Mouse (Mus musculus) lung, embryonic 15.5 days (tissue): ENCODE measurements around the gene Ube2c. TPM values are rescaled to one million over a fixed set of nuclear protein-coding genes. Genes with fewer than 3 reads are reported as not detected.
"Not testable (repeated sequence)": the region's sequence is repeated elsewhere in the genome, so short reads cannot be mapped to it uniquely, and the experiment has no call there.

Experiments used
- ATAC-seq: fragments of 200-750 bp; cut with Nextera tagmentation; 2 replicates; pipeline ENCODE4 v1.8.0; 2017; ENCODE audit warnings: moderate number of reproducible peaks, borderline replicate concordance; ENCODE audit not compliant: low FRiP score, low TSS enrichment; ENCODE audit errors: extremely low read depth
- H3K27ac ChIP-seq: fragments of 300-500 bp; sonication (generic); 2 replicates; pipeline ENCODE4 v1.5.1; 2015; ENCODE audit warnings: moderate library complexity, mild to moderate bottlenecking, inconsistent platforms
- H3K27me3 ChIP-seq: fragments of 300-500 bp; sonication (generic); 2 replicates; pipeline ENCODE4 v1.6.1; 2015; ENCODE audit warnings: inconsistent platforms
- H3K36me3 ChIP-seq: fragments of 300-500 bp; sonication (generic); 2 replicates; pipeline ENCODE4 v1.6.1; 2015; ENCODE audit warnings: inconsistent platforms
- H3K4me1 ChIP-seq: fragments of 300-500 bp; sonication (generic); 2 replicates; pipeline ENCODE4 v1.6.1; 2015; ENCODE audit warnings: inconsistent platforms
- H3K4me2 ChIP-seq: fragments of 300-500 bp; sonication (generic); 2 replicates; pipeline ENCODE4 v1.6.1; 2015; ENCODE audit warnings: inconsistent platforms, mild to moderate bottlenecking, moderate library complexity
- H3K4me3 ChIP-seq: fragments of 300-500 bp; sonication (generic); 2 replicates; pipeline ENCODE4 v1.5.1; 2015; ENCODE audit warnings: mild to moderate bottlenecking, inconsistent platforms
- H3K9ac ChIP-seq: fragments of 300-500 bp; sonication (generic); 2 replicates; pipeline ENCODE4 v1.6.1; 2015; ENCODE audit warnings: inconsistent platforms
- H3K9me3 ChIP-seq: fragments of 300-500 bp; sonication (generic); 2 replicates; pipeline ENCODE4 v1.6.1; 2016; ENCODE audit warnings: inconsistent platforms
- WGBS: fragments of 180-500 bp; shearing (Covaris S2); methylation state at CpG from one replicate; pipeline ENCODE4 v1.1.7; 2015; 5-methylcytosine and 5-hydroxymethylcytosine counted together
- polyA plus RNA-seq: library from polyadenylated mRNA; unstranded; fragments of >200 nt; fragmentation: Nextera tagmentation; extraction: Ambion mirVana; gene quantifications from 2 replicates; pipeline ENCODE4 v1.2.1, GENCODE M21; 2015

The Ube2c gene
- polyA plus RNA-seq, 1 experiment from 2014 or later = 590 TPM

DNA sequence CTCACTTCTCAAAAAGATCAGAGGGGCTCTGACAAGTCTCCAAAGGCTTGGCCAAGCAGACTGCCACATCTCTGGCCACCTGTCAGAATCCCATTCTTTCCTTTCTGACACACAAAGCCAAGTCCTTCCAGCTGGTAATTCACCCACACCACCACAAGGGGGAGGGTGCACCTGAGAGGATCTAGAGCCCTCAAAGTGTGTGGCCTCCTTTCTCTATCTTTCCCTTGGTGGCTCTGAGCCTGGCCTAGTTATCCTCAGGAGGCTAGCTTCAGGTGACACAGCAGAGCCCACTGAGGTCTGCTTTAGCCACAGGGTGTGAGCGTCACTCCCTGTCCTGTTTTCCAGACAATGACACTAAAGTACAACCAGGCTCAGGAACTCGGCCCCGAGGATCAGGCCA is 23.5 kb downstream of the Ube2c start:
- ATAC-seq = no peak
- H3K4me1 ChIP-seq = peaks cover 9% of the 10 kb centered on the region; the same call in 1 of the 2 replicates
- no peaks in the 10 kb centered on the region for H3K27me3 ChIP-seq
- 67% methylated on average over 3 of the region's 3 CpGs for WGBS
- H3K27ac ChIP-seq = no peak overlapping the region
- no peak overlapping the region for H3K4me3 ChIP-seq
- no peak overlapping the region for H3K9ac ChIP-seq
- H3K4me2 ChIP-seq = no peak overlapping the region
- no peaks in the 10 kb centered on the region for H3K9me3 ChIP-seq
- peaks cover 50% of the 10 kb centered on the region for H3K36me3 ChIP-seq

DNA sequence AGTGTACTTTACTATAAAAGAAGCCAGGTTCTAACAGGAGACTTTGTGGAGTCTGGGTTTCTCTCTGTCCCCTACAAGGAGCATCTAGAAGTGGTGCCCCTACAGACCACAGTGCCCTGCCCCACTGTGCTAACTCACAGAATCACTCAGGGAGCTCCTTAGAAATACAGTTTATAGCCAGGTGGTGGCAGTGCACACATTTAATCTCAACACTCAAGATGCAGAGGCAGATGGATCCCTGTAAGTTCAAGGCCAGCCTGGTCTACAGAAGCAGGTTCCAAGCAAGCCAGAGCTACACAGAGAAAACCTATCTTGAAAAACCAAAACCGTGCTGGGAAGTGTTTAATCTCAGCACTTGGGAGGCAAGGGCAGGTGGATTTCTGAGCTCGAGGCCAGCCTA is 24.1 kb downstream of the Ube2c start:
- Histone ChIP-seq H3K9ac (no peak overlapping the region), H3K4me1 (peaks cover 3% of the 10 kb centered on the region; the same call in 1 of the 2 replicates), H3K4me2 (no peak overlapping the region), H3K9me3 (no peaks in the 10 kb centered on the region), H3K4me3 (no peak overlapping the region), H3K36me3 (peaks cover 54% of the 10 kb centered on the region), H3K27me3 (no peaks in the 10 kb centered on the region), H3K27ac (no peak overlapping the region)
- WGBS = 94% methylated on average over 2 of the region's 2 CpGs
- ATAC-seq = no peak

DNA sequence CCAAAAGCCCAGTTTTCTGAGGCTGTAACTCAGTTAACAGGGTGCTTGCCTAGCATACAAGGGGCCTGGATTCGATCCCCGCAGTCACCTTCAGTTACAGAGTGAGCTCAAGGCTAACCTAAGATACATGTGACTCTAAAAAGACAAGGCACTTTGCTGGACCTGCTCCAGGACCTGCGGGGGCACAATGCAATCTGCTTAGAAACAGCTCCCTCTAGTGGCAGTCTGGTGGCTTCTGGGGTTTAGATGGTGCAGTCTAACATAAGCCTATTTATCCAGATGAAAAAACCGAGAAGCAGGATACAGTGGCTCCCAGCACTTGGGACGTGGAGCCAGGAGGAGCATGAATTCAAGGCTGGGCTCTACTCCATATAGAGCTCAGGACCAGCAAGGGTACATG is 24.6 kb downstream of the Ube2c start:
- Histone ChIP-seq H3K4me3 (no peak overlapping the region), H3K4me2 (no peak overlapping the region), H3K27ac (no peak overlapping the region), H3K4me1 (0 out of 2 replicates have a peak, but pooled peaks cover 2% of the 10 kb centered on the region), H3K36me3 (peaks cover 59% of the 10 kb centered on the region), H3K9ac (no peak overlapping the region), H3K27me3 (no peaks in the 10 kb centered on the region), H3K9me3 (no peaks in the 10 kb centered on the region)
- ATAC-seq = no peak
- whole genome bisulfite sequencing = 32% methylated on average over 5 of the region's 5 CpGs

DNA sequence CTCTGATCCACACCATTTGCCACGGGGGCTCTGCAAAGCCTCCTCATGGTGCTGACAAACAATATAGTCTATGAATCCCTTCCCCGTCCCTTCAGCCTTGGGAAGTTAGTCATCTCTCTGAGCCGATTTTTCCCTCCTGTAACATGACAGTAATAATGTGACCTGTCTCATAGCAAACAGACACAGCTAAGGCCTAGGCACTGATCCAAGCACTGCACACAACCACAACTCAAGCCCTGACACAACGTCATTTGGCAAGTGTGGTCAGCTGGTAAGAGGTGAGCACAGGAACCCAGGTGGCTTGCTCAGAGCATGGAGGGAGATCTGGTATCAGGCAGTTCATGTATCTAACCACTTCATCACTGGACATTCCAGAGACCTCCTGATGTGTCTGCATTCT is 26.2 kb downstream of the Ube2c start:
- H3K36me3 ChIP-seq = peaks cover 71% of the 10 kb centered on the region
- no peak for ATAC-seq
- no peak overlapping the region for H3K9ac ChIP-seq
- H3K9me3 ChIP-seq = no peaks in the 10 kb centered on the region
- no peak overlapping the region for H3K4me3 ChIP-seq
- no peak overlapping the region for H3K4me2 ChIP-seq
- WGBS = 58% methylated on average over 4 of the region's 4 CpGs
- H3K27me3 ChIP-seq = no peaks in the 10 kb centered on the region
- H3K4me1 ChIP-seq = 0 out of 2 replicates have a peak, but pooled peaks cover 2% of the 10 kb centered on the region
- H3K27ac ChIP-seq = no peak overlapping the region

DNA sequence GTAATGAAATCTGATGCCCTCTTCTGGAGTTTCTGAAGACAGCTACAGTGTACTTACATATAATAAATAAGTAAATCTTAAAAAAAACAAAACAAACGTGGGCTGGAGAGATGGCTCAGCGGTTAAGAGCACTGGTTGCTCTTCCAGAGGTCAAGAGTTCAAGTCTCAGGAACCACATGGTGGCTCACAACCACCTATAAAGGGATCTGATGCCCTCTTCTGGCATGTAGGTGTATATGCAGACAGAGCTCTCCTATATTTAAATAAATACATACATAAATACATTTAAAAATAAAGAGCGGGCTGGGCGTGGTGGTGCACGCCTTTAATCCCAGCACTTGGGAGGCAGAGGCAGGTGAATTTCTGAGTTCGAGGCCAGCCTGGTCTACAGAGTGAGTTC is 28.9 kb downstream of the Ube2c start:
- ATAC-seq, H3K27me3 ChIP-seq, H3K4me3 ChIP-seq, H3K27ac ChIP-seq, H3K9me3 ChIP-seq, H3K4me2 ChIP-seq, H3K4me1 ChIP-seq, H3K9ac ChIP-seq: not testable (repeated sequence)
- peaks cover 47% of the 10 kb centered on the region for H3K36me3 ChIP-seq
- 72% methylated on average over 6 of the region's 6 CpGs for WGBS

DNA sequence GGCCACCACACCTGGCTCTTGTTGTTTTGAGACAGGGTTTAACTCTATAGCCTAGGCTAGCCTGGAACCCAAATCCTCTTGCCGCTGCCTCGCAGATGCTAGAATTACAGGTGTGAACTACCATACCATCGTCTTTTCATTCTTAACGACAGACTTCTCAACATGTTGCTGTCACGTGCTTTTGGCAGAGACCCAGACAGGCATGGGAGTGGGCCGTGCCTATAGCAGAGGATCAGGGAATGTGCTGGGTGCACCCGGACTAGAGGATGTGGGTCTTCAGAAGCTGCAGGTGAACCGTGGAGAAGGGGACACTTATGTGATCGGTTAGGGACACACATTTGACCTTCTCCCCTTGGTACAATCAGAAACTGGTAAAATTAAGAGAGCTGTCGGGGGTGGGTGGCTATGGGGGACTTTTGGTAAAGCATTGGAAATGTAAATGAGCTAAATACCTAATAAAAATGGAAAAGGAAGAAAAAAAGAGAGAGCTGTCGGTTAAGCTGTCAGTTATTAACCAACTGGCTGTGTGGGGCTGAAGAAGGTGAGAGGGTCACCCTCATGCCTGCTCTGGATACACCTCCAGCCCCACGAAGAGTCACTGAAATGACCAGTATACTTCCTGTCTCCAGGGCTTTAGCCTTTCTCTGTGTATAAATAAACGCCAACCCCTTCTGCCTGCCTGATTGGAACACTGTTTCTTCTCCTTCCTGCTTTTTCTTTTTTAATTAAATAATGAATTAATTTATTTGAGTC is 30.7 kb downstream of the Ube2c start:
- peaks cover 8% of the 10 kb centered on the region for H3K4me1 ChIP-seq
- no peak overlapping the region for H3K9ac ChIP-seq
- peaks cover 36% of the 10 kb centered on the region for H3K36me3 ChIP-seq
- no peaks in the 10 kb centered on the region for H3K27me3 ChIP-seq
- H3K27ac ChIP-seq = no peak overlapping the region
- no peak overlapping the region for H3K4me2 ChIP-seq
- no peak for ATAC-seq
- no peaks in the 10 kb centered on the region for H3K9me3 ChIP-seq
- 85% methylated on average over 13 of the region's 13 CpGs for WGBS
- no peak overlapping the region for H3K4me3 ChIP-seq

DNA sequence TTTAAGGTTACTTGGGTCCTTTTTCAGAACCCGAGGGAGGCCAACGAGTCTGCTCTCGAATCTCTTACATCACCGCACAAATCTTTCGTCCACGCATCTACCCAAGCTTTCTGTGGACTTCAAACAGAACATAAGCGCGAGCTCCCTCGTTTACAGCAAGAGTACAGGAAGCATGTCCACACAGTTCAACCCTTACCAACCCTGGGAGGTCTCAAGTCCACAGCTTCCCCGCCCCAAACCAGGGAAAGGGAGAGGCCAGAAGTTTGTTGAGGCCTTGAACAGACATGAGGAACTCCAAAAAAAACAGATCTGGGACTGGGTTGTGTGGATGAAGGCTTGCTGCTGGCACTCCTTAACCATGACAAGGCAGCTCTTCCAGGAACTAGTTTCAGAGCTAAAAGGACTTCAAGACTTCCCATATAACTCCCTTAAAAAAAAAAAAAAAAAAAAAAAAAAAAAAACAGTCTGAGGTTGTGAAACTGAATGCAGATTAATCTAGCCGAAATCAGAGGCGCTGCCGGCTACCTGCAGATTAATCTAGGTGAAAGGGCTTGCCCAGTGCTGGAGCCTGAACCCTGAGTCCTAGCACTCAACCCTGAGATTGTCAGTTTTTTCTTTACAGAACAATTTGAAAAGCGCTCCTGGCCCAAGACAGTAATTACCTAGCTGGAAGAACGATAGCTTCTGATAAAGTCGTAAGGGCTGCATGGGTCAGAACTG is 33.7 kb downstream of the Ube2c start:
- peak overlapping the region; percentile 82 for H3K9ac ChIP-seq
- peak overlapping the region; percentile 70 for H3K4me3 ChIP-seq
- H3K27me3 ChIP-seq = no peaks in the 10 kb centered on the region
- H3K9me3 ChIP-seq = no peaks in the 10 kb centered on the region
- H3K4me2 ChIP-seq = peak overlapping the region; percentile 65
- H3K4me1 ChIP-seq = peaks cover 15% of the 10 kb centered on the region
- no peak overlapping the region for H3K27ac ChIP-seq
- 86% methylated on average over 16 of the region's 16 CpGs for WGBS
- no peak for ATAC-seq
- H3K36me3 ChIP-seq = peaks cover 21% of the 10 kb centered on the region

DNA sequence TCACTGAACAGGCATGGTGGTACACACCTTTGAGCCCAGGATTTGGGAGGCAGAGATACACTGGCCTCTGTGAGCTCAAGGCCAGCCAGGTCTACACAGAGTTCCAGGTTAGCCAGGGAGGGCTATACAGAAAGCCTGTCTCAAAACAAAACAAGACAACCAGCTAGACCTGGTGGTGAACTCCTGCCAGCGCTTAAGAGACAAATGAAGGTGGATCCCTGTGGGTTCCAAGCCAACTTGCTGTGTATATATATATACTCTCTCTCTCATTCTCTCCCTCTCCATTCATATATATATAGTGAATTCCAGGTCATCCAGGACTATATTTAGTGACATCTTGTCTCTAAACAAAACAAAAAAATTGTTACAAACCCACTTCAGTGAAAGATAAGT is 34.2 kb downstream of the Ube2c start:
- WGBS = 46% methylated on average over 1 of the region's 1 CpGs
- Histone ChIP-seq H3K4me2 (peak overlapping the region; percentile 65), H3K4me1 (peaks cover 15% of the 10 kb centered on the region), H3K9ac (peak overlapping the region; percentile 82), H3K9me3 (no peaks in the 10 kb centered on the region), H3K27ac (no peak overlapping the region), H3K27me3 (no peaks in the 10 kb centered on the region), H3K4me3 (peak overlapping the region; percentile 70), H3K36me3 (peaks cover 16% of the 10 kb centered on the region)
- ATAC-seq = no peak

DNA sequence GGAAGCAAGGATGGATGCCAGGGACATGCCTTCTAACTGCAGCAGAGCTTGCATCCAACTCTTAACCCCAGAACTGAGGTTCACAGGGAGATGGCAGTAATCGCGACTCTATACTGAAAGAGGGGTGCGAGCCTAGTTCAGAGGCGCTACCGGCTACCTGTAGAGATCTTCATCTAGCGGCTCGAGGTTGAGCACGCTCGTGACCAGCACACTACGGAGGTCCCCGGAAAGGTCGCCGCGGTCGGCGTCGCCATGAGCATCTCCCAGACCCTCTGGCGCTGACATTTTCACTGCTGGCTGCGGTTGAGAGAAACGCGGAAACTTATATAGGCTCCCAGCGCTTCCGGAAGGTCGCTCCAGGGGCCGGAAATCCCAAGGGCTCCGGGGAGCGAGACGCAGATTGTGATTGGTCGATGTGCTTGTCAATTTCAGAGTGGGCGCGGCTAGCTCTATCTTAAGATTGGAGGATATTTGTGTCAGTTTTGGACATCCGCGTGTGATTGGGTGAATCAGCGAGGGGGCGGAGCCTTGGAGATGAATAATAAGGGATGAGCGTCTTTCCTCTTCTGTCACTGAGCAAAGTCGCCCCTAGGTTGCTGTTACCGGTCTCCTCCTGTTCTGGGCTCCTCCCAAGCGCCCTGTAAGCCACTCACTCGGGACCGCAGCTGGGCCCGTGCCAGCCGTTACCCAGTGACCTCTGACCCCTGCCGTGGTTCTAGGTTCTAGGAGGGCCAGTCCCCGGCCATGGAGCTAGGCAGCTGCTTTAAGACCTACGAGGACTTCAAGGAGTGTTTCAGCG is 35.0 kb downstream of the Ube2c start, which contains the start of the genes Acot8 and Zswim3:
Acot8 (minus strand) TSS at position 350 of the 799 bp plus-strand sequence.
Zswim3 (plus strand) TSS at position 566 of the 799 bp plus-strand sequence.
- ATAC-seq = peak; percentile 97
- 0% methylated on average over 47 of the region's 47 CpGs for WGBS
- H3K9me3 ChIP-seq = no peaks in the 10 kb centered on the region

DNA sequence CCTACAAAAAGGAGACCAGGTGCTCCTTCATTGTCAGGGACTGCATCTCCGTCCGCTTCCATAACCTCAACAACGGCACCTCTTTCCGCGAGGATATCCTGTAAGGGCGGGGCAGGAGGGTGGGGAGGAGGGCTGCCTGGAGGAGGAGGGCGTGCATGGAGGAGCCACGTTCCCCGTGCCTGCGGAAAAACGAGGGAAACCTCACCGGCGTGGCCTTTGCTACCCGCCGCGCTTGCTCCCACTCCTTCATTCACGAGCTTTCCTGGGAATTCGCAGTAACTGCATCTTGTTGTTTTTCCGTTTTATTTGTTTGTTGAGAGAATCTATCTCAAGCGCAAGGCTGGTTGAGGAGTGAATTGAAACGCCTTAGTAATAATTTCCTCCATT is 35.6 kb downstream of the Ube2c start:
- ATAC-seq = peak; percentile 40; the same call in 1 of the 2 replicates
- Histone ChIP-seq H3K4me3 (peak overlapping the region; percentile 70), H3K36me3 (peaks cover 4% of the 10 kb centered on the region; the same call in 1 of the 2 replicates), H3K27ac (peak overlapping the region; percentile 81), H3K9me3 (no peaks in the 10 kb centered on the region), H3K4me2 (peak overlapping the region; percentile 78), H3K9ac (peak overlapping the region; percentile 69), H3K27me3 (no peaks in the 10 kb centered on the region), H3K4me1 (peaks cover 15% of the 10 kb centered on the region)
- whole genome bisulfite sequencing = 1% methylated on average over 21 of the region's 21 CpGs

More for the DNA sequence above, 35.0 kb downstream of the Ube2c start, which contains the start of the genes Acot8 and Zswim3:
- Histone ChIP-seq H3K27me3 (no peaks in the 10 kb centered on the region), H3K27ac (peak within 1 kb of the TSS; percentile 81), H3K4me2 (peak within 1 kb of the TSS; percentile 78), H3K4me3 (peak within 1 kb of the TSS; percentile 70), H3K36me3 (peaks cover 8% of the 10 kb centered on the region; the same call in 1 of the 2 replicates), H3K9ac (peak within 1 kb of the TSS; percentile 82), H3K4me1 (peaks cover 15% of the 10 kb centered on the region)

DNA sequence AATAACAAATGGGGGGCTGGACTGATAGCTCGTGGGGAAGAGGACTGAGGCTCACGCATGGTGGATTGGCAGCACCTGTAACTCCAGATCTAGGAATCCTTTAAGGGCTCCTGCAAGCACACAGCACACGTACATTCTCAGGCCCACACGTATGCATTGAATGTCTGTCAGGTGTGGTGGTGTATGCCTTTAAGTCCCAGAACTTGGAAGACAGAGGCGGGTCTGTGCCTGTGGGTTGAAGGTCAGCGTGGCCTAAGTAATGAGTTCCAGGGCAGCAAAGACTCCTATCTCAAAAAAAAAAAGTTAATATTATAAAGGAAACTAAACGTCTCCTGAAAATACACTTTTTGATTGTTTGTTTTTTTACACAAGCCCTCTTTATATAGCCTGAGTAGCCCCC is 36.9 kb downstream of the Ube2c start:
- Histone ChIP-seq H3K4me3 (no peak overlapping the region), H3K4me1 (peaks cover 15% of the 10 kb centered on the region), H3K36me3 (no peaks in the 10 kb centered on the region), H3K9ac (no peak overlapping the region), H3K27ac (no peak overlapping the region), H3K27me3 (no peaks in the 10 kb centered on the region), H3K9me3 (no peaks in the 10 kb centered on the region), H3K4me2 (no peak overlapping the region)
- no peak for ATAC-seq
- 68% methylated on average over 7 of the region's 7 CpGs for WGBS
